Mouse (Mus musculus) frontal cortex, adult 2 months (tissue): ENCODE results near the gene Exph5. TPM values are rescaled to one million over a fixed set of nuclear protein-coding genes. Genes with fewer than 3 reads are reported as not detected.
A peak's percentile ranks its signal among the peaks of the same experiment; 100 is the strongest.

Experiments
- DNase-seq, 2 experiments: peaks; one replicate each; pipeline ENCODE4 v3.0.0; 2022; ENCODE audit warnings: low spot score in 1 of 2; ENCODE audit errors: extremely low spot score in 1 of 2
- polyA plus RNA-seq: library from polyadenylated mRNA; depleted of rRNA; stranded (reverse); fragments of >200 nt; gene quantifications from 2 replicates; pipeline ENCODE4 v1.2.3, GENCODE M21; 2012

Exph5 gene
- polyA plus RNA-seq, 1 experiment, result 3.4 TPM

DNA sequence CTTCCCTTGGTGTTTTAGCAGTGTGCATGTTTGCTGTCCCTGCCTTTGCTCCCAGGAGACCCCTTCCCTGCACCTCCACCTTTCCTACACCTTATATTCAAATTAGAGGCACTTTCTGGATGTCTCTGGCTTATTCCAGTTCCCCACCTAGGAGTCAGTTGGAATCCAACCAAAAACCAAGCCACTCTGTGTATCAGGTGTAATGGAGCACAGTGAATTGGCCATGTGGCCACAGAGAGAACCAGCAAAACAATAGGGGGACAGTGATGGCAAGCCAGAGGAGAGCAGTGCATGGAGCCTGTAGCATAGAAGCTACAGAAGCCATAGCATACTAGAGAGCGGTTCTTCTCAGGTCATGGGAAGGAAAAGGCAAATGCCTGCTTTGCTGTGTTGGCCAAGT, 11.5 kb downstream of the Exph5 start:
- DNase-seq, result no peak

GRCm38 (mm10) chr9:53320894-53321650, 19.6 kb downstream of the Exph5 start:
- peak in 1 of 2 experiments; percentile 38 for DNase-seq

DNA sequence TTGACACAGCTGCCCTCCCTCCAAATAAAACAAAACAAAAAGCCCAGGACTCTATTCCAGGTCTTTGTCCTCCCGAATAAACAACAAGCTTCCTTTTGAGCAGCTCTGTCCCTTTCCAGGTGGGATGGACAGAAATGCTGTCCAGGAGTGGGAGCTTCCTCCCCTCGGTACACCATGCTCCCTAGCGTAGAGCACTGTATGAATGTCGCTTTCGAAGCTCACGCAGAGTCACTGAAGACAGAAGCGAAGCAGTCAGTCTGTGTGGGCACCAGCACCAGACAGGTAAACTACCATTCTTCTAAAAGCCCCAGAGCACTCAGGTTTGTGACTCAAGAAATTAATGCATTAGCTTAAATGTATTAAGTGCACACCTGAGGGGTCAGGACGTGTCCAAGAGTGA, 20.2 kb downstream of the Exph5 start:
- no peak for DNase-seq

DNA sequence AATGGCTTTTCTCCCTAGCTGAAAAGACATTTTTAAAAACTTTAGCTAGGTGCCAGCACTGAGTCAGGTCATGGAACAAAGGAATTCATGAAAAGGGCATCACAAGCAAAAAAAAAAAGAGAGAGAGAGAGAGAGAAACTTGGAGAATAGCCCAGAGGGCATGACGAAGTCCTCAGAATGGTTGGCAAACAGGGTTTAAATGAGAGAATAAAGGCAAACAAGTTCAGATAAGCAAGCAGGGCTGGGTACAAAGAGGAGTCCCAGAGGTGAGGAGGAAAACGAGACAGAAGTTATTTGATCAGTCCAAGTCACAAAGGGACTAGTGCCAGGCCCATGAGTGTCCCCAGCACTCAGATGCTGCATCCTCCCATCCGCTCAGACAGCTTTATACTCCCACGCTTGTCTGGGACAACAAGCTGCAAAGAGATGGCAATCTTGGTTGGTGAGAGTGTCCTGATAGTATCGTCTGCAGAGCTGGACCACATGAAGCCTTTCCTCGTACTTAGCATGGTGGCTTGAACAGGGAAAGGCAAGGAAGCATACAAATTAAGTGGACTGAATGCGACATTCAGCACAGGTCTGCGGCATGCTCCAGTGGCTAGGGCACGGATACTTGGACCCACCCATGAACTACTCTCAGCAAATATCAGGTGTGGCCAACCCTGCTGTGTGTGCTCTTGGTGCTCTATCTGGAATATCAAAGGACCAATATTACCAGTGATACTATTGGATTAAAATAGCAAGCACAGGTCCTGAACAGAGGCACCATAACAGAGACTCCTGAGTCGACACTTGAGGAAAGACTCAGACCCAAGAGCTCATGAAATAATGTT, 22.2 kb downstream of the Exph5 start:
- peak in 1 of 2 experiments; percentile 27 for DNase-seq

DNA sequence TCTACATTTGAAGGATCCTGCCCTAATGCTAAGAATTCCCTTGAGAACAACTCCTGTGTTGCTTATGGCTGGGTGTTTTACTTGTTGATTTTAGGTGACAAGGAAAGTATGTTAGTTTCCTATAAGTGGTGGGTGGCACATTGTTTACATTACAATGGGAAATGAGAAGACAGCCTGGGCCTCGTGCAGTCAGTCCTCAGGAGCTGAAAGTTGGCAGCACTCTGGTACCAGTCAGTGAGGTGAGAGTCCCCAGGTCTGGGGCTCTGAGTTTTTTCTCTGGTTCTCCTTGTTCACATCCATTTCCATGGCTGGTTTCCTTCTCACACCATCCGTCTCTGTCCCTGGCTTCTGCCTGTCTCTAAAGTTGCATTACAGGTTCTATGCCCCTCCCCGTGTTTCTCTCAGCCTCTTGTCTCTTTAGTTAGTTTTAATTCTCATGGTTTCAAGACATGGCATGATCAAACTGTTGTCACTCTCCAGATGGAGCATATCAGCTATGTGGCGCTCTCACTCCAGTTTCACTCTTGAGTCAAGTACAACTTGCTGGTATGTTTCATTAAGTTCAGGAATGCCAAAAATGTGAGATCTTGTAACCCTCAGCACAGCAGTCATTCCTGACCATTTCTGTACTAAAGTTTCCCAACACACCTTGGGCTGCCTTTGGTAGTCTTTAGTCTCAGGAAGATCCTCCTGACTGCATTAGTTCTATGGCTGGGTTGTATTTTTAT, 24.1 kb downstream of the Exph5 start:
- no peak for DNase-seq

DNA sequence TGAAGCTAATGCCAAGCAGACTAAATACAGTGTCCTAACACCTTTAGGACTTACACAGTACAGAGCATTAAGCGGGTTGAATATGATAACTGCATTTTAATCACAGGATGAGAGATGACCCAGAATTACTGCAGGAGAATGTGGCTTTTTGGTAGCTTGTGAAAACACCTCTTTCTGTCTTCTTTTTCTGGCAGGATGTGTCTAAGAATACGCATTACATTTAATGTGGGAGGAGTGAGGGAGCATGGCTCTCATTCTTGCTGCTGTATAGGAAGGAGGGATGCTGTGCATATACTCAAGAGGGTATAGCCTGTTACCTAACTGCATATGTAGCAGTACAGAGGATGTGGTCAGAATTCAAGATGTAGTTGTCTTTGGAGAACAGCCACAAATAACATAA, 26.7 kb downstream of the Exph5 start:
- DNase-seq, result peak; percentile 53 to 58

DNA sequence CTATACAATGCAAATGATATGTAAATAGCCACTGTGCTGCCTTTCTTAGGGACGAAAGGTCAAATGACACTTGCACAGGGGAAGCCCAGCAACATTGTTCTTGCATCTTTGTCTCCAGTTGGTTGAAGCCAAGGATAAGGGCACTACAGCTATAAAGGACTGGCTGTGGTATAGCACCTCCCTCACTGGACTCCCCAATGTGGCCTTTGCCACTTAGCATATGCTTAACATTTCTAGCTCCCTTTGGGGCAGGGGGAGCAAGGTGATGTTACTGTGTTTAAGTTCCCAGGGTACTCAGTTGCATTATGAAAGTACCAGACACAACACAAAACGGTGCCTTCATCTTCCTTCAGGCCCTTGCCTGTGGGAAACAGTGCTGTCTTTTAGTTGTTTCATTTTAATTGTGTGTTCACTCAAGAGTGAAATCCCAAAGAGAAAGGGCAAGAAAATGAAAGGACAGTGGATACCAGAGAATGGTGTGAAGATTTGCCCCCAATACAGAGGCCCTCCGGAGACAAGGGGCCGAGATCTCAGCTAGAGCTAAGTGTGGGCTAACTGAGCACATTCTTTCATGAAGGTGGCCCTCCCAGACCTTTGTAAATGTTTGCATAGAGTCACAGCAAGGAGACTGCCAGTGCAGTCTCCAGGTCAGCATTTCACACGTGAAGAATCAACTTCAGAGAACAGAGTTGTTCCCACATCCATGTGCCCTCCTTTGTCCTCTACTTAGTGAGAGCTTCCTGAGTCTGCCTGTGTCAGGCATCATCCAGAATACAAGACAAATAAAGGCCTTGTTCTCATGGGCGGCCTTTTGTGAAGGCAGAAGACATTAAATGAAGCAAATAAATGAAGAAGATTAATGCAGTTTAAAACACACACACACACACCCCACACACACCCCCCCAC, 28.1 kb downstream of the Exph5 start:
- DNase-seq, result no peak

- no peak for DNase-seq
Observed at GRCm38 (mm10) chr9:53330247-53330646, 28.8 kb downstream of the Exph5 start.

DNA sequence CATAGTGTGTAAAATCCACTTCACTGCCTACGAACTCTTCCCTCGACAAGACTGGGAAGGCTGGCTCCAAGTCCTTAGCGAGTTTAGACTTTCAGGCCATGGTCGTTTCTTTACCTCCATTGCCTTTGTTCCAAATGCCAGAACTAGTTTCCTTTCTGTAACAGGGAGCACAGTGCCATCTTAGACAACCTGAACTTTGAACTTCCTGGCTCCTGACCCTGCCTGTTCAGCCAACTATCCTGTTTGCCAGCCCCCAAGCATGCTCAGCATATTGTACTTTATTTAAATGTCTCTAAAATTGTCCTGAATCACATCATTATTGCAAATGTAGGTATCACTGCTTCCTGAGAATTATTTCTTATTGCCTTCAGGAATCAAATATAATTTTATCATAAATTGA, 32.0 kb downstream of the Exph5 start:
- no peak for DNase-seq

- no peak for DNase-seq
Observed at GRCm38 (mm10) chr9:53335131-53335530, 33.7 kb downstream of the Exph5 start.

- peak in 1 of 2 experiments; percentile 20 for DNase-seq
Observed at GRCm38 (mm10) chr9:53339603-53340002, 38.1 kb downstream of the Exph5 start.

DNA sequence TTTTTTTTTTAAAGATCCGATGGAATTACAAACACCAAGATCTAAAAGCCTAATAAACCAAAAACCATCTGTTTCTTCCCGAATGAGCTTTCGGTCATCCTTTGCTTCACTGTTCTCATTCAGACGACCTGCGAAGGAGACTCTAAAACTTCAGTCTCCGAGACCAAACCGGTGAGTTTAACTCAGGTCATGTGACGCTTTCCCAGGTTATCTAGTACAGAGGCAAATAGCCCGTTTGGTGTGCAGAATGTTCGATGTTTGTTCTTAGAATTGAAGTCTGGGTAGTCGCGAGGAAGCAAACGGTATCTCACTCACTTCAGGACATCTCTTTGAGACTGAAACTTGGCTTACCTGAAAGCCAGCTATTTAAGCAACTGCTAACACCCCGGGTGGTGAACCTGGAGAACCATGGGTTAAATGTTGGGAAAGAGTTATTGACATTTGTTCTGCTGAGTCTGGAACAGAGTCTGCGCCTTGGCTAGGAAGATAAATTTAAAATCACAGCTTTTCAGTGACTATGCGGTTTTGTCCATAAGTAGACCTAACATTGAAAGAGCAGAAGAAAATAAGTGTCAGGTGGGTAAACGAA, 39.0 kb downstream of the Exph5 start:
- DNase-seq, result peak in 1 of 2 experiments; percentile 16

GRCm38 (mm10) chr9:53340969-53341368, 39.5 kb downstream of the Exph5 start:
- DNase-seq, result peak in 1 of 2 experiments; percentile 37

DNA sequence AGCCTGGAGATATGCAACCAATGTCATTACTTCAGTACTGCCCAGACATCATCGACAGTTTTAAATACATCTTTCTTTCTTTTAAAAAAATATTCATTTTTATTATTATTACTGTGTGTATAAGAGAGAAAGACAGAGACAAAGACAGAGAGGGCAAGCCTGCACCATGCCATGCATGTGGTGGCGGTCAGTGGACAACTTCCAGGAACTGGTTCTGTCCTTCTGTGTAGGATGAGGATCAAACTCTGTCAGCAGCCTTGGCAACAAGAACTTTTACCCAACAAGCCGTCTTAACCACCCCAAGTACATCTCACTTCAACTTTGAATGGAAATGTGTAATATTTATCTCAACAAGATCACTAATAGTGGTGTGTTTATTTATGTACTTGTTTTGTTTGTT, 40.5 kb downstream of the Exph5 start:
- no peak for DNase-seq

DNA sequence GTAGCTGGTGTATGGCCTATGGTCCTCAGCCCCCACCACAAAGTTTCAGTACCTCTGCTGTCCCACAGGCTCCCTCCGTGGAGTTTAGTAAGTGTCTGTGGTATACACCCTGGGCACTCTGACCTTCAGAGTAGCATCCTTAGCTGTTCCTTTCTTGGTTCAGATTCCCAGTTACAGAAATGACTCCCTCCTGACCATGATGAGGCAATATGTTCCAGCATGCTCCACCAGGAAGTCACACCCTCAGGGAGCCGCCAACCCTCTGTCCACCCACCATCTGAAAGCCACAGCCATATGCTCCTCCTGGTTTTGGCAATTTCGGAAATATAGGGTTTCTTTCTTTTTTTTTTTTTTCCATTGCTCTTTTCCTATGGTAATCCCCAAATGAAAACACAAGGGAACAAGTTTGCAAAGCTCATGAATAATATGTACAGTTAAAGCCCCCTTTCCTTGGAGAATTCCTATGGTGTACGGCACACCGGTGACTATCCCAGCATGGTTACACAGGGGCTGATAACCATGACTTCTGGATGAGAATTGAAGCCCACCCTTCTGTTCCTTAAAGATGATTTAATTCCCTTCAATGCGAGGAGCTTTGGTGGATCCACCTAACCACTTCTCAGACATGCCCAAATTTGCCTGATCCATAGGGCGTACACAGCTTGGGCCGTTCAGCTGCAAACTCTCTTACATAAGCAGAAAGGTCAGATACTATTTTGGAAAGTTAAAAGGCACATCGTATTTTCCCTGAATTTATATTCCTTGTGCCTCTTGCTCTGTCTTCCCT, 43.4 kb downstream of the Exph5 start:
- DNase-seq, result peak; percentile 48 to 73

DNA sequence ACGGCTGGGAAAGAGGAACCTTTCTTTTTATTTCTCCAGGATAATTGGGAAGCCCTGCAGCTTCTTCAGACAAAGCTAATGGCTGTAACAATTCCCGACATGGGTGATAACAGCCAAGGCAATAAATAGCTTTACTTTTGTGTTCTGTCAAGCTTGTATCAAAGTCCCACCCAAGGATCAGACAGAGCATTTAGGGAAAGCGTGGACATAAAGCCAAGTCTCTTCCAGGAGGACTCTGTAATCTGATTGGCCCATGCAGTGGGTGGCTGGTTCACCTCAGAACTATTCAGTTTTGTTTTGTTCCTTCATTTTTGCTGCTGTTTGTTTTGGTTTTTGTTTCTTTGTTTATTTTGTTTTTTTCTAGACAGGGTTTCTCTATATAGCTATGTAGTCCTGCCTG, 44.3 kb downstream of the Exph5 start:
- DNase-seq, result no peak

- DNase-seq, result no peak
Observed at GRCm38 (mm10) chr9:53346402-53346801, 44.9 kb downstream of the Exph5 start.

DNA sequence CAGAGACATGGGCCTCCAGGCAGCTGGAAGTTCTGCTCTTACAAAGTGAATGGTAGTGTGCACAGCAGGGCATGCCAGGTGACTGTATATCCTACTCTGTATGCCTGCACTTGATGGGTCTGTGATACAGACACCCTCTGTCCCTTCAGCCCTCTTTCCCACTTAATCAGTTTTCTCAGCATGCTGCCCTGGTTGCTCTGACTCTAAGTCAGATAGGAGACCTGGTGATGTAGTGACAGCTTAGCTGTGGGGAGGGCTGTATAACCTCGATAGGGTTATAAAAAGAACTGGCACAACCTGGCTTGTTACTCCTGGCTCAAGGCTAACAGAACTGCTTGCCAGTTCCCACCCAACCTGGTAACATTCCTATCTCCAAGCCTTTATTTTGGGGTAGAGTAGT, 47.7 kb downstream of the Exph5 start:
- no peak for DNase-seq

DNA sequence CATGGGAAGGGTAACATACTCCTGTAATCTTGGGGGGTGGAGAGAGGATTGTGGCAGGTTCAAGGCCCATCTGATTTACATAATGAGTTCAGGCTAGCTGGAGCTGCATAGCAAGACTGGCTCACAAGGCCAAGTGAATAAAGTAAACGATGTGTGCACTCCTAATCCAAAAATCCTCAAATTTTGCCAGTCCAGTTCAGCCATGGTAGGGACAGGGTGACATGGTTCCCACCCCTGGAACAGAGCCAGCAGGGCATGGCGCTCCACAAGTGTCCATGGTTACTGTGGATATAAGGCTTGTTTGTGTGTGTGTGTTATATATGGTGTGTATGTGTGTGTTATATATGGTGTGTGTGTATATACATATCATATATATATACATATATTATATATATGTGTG, 48.9 kb downstream of the Exph5 start:
- DNase-seq, result no peak
